Mouse (Mus musculus) WW6 (cell line): ENCODE data around the gene Btbd7.

Experiments used
- DNase-seq: peaks from one replicate; pipeline ENCODE4 v3.0.0-alpha.2; 2013; ENCODE audit warnings: low read depth, low spot score

The Btbd7 gene

GRCm38 (mm10) chr12:102730798-102731619 lies 147.3 kb downstream of the Btbd7 start:
- DNase-seq, result no peak
